Mouse (Mus musculus): Measurements from ENCODE around the gene Clk2.

DNA sequence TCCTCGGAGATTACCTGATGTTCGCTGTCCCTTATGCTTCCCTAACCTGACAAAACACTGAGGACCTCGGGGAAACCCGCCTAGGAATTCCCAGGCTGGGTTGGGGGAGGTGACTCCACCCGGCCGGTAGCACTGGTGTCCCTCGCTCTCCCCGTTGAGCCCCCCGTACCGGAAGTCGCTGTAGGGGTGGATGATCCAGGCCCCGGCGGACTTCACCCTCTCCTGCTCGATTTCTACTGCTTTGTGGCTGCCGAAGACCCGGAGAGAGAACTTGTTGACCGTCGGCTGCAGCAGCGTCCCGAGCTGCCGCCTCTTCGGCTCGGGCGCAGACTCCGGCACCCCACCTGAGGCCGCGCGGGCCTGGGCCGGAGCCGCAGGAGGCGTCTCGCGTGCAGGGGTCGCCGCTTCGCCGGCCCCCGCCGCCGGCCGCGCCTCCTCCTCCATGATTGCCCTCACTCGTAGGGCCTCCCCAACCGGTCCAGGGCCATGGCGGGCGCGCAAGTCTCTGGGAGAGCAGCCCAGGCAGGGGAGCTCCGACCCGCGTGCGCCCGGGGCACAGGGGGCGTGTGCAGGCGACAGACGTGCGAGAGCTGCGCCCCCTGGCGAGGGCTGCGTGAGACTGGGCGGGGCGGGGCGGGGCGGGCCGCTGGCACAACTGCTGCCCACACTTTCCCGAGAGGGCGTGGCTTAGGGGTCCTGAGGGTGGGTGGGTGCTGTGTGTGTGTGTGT lies 4.8 kb upstream of the Clk2 start, which contains the start of gene Hcn3:
- TF ChIP-seq CTCF (IDR thresholded peaks at IDR 0.05; ENCODE audit: low read depth, low read length) (peak; percentile 52), POLR2A (IDR thresholded peaks at IDR 0.05; ENCODE audit: insufficient read depth, low read length) (no peak), EP300 (IDR thresholded peaks at IDR 0.05; ENCODE audit: insufficient read depth, low read depth, low read length) (no peak)

Data from ES-Bruce4 (cell line).